Mouse (Mus musculus): Measurements from ENCODE around the gene Smpd2. TPM values are rescaled to one million over a fixed set of nuclear protein-coding genes. Genes with fewer than 3 reads are reported as not detected.

Smpd2 gene
- polyA plus RNA-seq, 1 experiment from 2014 or later = 64.7 TPM

DNA sequence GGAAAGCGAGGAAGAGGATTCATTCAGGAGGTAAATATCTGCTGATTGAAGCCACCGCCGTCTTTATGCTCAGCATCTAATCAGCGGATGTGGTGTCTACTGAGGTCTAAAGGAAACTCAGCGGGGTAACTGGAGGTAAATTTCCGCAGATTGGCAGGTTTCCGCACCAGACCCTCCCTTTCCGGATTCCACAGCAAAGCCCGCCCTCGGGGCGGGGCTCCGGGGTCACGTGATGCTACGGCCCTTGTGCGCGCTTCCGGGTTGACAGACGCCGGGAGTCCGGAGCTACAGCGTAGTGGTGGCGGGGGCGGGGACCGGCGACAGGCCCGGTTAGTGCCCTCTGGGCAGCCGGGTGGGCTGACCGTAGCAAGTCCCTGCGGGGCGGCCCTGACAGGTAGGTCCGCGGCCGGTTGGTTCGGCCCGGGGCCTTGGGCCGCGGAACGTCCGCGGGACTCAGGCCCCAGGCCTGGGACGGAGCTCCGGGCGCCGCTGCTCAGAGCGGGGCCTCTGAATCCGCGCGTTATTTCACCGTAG, 40.0 kb downstream of the Smpd2 start, which contains the start of gene Zbtb24:
Gene Zbtb24, plus strand, starts transcription at position 247 of the 534 bp plus-strand sequence.
- Histone ChIP-seq H3K36me3 (peaks cover 29% of the 10 kb centered on the region), H3K9me3 (no peaks in the 10 kb centered on the region), H3K27me3 (no peaks in the 10 kb centered on the region), H3K4me1 (replicated peaks) (peaks cover 4% of the 10 kb centered on the region), H3K27ac (peak within 1 kb of the TSS; percentile 81), H3K9ac (replicated peaks) (peak within 1 kb of the TSS; percentile 75), H3K4me3 (replicated peaks) (peak within 1 kb of the TSS; percentile 89), H3K4me2 (peak within 1 kb of the TSS; percentile 69)
- ATAC-seq (ENCODE audit: insufficient number of reproducible peaks, insufficient read depth, low FRiP score, low TSS enrichment, low read depth) = peak; percentile 88
- WGBS = under 1% methylated on average over 48 of the region's 49 CpGs

DNA sequence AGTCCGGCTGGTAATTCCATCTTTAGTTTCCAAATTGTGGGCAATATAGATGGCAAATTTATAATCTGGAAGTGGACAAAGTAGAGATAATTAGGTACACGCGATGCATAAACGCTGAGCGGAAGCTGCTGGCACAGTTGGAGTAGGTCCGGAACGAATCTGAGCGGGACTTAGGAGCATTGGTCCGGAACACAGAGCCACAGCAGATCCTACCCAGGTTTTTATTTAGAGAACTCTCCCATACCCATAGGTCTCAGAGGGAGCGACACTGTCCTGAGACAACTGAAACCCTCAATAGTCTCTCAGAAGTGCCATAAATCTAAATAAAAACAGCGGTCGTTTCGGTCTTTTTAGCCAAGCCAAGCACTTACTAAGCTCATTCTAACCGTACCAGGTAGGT, 40.5 kb downstream of the Smpd2 start:
- peak overlapping the region; percentile 58 for H3K9ac ChIP-seq (replicated peaks)
- H3K9me3 ChIP-seq = no peaks in the 10 kb centered on the region
- ATAC-seq (ENCODE audit: insufficient number of reproducible peaks, insufficient read depth, low FRiP score, low TSS enrichment, low read depth) = peak; percentile 27; the same call in 1 of the 2 replicates
- 15% methylated on average over 14 of the region's 14 CpGs for WGBS
- H3K27ac ChIP-seq = peak overlapping the region; percentile 81
- H3K36me3 ChIP-seq = peaks cover 24% of the 10 kb centered on the region
- H3K4me1 ChIP-seq (replicated peaks) = peaks cover 4% of the 10 kb centered on the region
- H3K4me3 ChIP-seq (replicated peaks) = peak overlapping the region; percentile 89
- H3K4me2 ChIP-seq = peak overlapping the region; percentile 69
- H3K27me3 ChIP-seq = no peaks in the 10 kb centered on the region

DNA sequence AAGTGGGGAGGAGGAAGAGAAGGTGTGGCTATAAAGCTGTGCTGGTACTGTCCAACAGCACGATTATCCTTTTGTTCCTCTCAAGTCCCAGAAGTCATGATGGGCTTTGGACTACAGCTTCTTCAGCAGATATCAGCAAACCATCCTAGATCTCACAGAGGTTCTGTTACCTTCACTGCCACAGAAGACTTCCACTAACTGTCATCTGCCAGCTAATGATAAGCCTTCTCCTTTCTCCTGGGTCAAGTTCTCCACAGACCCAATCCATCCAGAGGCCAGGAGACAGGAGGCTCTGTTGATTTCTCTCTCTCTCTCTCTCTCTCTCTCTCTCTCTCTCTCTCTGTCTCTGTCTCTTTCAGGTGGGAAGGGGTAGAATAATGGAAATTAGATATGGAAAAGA, 42.0 kb downstream of the Smpd2 start:
- Histone ChIP-seq H3K27ac (no peak overlapping the region), H3K4me3 (replicated peaks) (no peak overlapping the region), H3K4me2 (no peak overlapping the region), H3K27me3 (no peaks in the 10 kb centered on the region), H3K4me1 (replicated peaks) (peaks cover 4% of the 10 kb centered on the region), H3K36me3 (peaks cover 17% of the 10 kb centered on the region), H3K9ac (replicated peaks) (no peak overlapping the region), H3K9me3 (no peaks in the 10 kb centered on the region)
- ATAC-seq (ENCODE audit: insufficient number of reproducible peaks, insufficient read depth, low FRiP score, low TSS enrichment, low read depth) = no peak
- 90% methylated on average over 1 of the region's 1 CpGs for WGBS

Other genes with a start within 250 kb of the Smpd2 start
- 12.9 and 15.1 TPM in 2 replicates for gene Fig4, start 187.1 kb downstream of the Smpd2 start, polyA plus RNA-seq (2016; fragmentation: Nextera tagmentation; extraction: Ambion mirVana)
- gene Ak9, start 186.4 kb downstream of the Smpd2 start, polyA plus RNA-seq (2016; fragmentation: Nextera tagmentation; extraction: Ambion mirVana) = 0.03 and 0.05 TPM in 2 replicates
- 22.3 and 23.6 TPM in 2 replicates for gene Zbtb24, start 40.0 kb downstream of the Smpd2 start, polyA plus RNA-seq (2016; fragmentation: Nextera tagmentation; extraction: Ambion mirVana)
- 64.2 and 72.3 TPM in 2 replicates for gene Mical1, start 14.1 kb downstream of the Smpd2 start, polyA plus RNA-seq (2016; fragmentation: Nextera tagmentation; extraction: Ambion mirVana)
- 0.60 and 0.64 TPM in 2 replicates for gene Ppil6, start 70 bp upstream of the Smpd2 start, polyA plus RNA-seq (2016; fragmentation: Nextera tagmentation; extraction: Ambion mirVana)
- gene Cd164, start 29.0 kb upstream of the Smpd2 start, polyA plus RNA-seq (2016; fragmentation: Nextera tagmentation; extraction: Ambion mirVana) = 170 and 176 TPM in 2 replicates
- gene Ccdc162, start 226.3 kb upstream of the Smpd2 start, polyA plus RNA-seq (2016; fragmentation: Nextera tagmentation; extraction: Ambion mirVana) = 0.71 and 1.1 TPM in 2 replicates

Measured in limb, embryonic 12.5 days (tissue).